Mouse (Mus musculus): ENCODE results near the gene Gcnt1. TPM values are rescaled to one million over a fixed set of nuclear protein-coding genes. Genes with fewer than 3 reads are reported as not detected.

Gene Gcnt1
- polyA plus RNA-seq, 1 experiment from 2014 or later, result 2.7 TPM

GRCm38 (mm10) chr19:17296081-17296480 is 76.6 kb downstream of the Gcnt1 start:
- no peak overlapping the region for H3K4me3 ChIP-seq (ENCODE audit: low read depth, low read length)
- no peaks in the 10 kb centered on the region for H3K9me3 ChIP-seq (ENCODE audit: low read length)
- H3K36me3 ChIP-seq (ENCODE audit: insufficient read depth, low read length), result no peaks in the 10 kb centered on the region
- H3K4me1 ChIP-seq (ENCODE audit: insufficient read depth, low read depth, low read length), result no peaks in the 10 kb centered on the region
- no peak overlapping the region for H3K27ac ChIP-seq (ENCODE audit: low read length)
- WGBS, result 50% methylated on average over 5 of the region's 5 CpGs
- H3K9ac ChIP-seq (replicated peaks; ENCODE audit: low read depth), result no peak overlapping the region
- ATAC-seq (no peak), DNase-seq (ENCODE audit: low spot score) (no peak)
- no peak overlapping the region for H3K4me2 ChIP-seq (replicated peaks; ENCODE audit: low read depth, low read length)
- H3K27me3 ChIP-seq (replicated peaks; ENCODE audit: insufficient read depth, low read length), result no peaks in the 10 kb centered on the region
- TF ChIP-seq EP300 (IDR thresholded peaks at IDR 0.05) (no peak), CTCF (IDR thresholded peaks at IDR 0.05) (no peak)

- TF ChIP-seq EP300 (IDR thresholded peaks at IDR 0.05) (no peak), CTCF (IDR thresholded peaks at IDR 0.05) (no peak)
- ATAC-seq, result no peak
- no peak overlapping the region for H3K4me3 ChIP-seq (ENCODE audit: low read depth, low read length)
- no peak overlapping the region for H3K27ac ChIP-seq (ENCODE audit: low read length)
- no peak for DNase-seq (ENCODE audit: low spot score)
- no peak overlapping the region for H3K9ac ChIP-seq (replicated peaks; ENCODE audit: low read depth)
- 65% methylated on average over 6 of the region's 6 CpGs for WGBS
- H3K9me3 ChIP-seq (ENCODE audit: low read length), result no peaks in the 10 kb centered on the region
- H3K4me1 ChIP-seq (ENCODE audit: insufficient read depth, low read depth, low read length), result no peaks in the 10 kb centered on the region
- H3K27me3 ChIP-seq (replicated peaks; ENCODE audit: insufficient read depth, low read length), result no peaks in the 10 kb centered on the region
- no peak overlapping the region for H3K4me2 ChIP-seq (replicated peaks; ENCODE audit: low read depth, low read length)
- H3K36me3 ChIP-seq (ENCODE audit: insufficient read depth, low read length), result no peaks in the 10 kb centered on the region
These were observed 77.4 kb downstream of the Gcnt1 start for GRCm38 (mm10) chr19:17295211-17295766.

GRCm38 (mm10) chr19:17294136-17294535 is 78.5 kb downstream of the Gcnt1 start:
- Histone ChIP-seq H3K4me2 (replicated peaks; ENCODE audit: low read depth, low read length) (no peak overlapping the region), H3K27me3 (replicated peaks; ENCODE audit: insufficient read depth, low read length) (no peaks in the 10 kb centered on the region), H3K9me3 (ENCODE audit: low read length) (no peaks in the 10 kb centered on the region), H3K27ac (ENCODE audit: low read length) (no peak overlapping the region), H3K4me3 (ENCODE audit: low read depth, low read length) (no peak overlapping the region), H3K4me1 (ENCODE audit: insufficient read depth, low read depth, low read length) (no peaks in the 10 kb centered on the region), H3K36me3 (ENCODE audit: insufficient read depth, low read length) (no peaks in the 10 kb centered on the region), H3K9ac (replicated peaks; ENCODE audit: low read depth) (no peak overlapping the region)
- TF ChIP-seq EP300 (IDR thresholded peaks at IDR 0.05) (no peak), CTCF (IDR thresholded peaks at IDR 0.05) (no peak)
- ATAC-seq (no peak), DNase-seq (ENCODE audit: low spot score) (no peak)
- WGBS, result 81% methylated on average over 5 of the region's 5 CpGs

- ATAC-seq (no peak), DNase-seq (ENCODE audit: low spot score) (peak; percentile 28)
- TF ChIP-seq EP300 (IDR thresholded peaks at IDR 0.05), result no peak
- no peak for TF ChIP-seq CTCF (IDR thresholded peaks at IDR 0.05)
- Histone ChIP-seq H3K9ac (replicated peaks; ENCODE audit: low read depth) (no peak overlapping the region), H3K4me3 (ENCODE audit: low read depth, low read length) (no peak overlapping the region), H3K27ac (ENCODE audit: low read length) (no peak overlapping the region), H3K4me1 (ENCODE audit: insufficient read depth, low read depth, low read length) (no peaks in the 10 kb centered on the region), H3K9me3 (ENCODE audit: low read length) (no peaks in the 10 kb centered on the region), H3K36me3 (ENCODE audit: insufficient read depth, low read length) (no peaks in the 10 kb centered on the region), H3K4me2 (replicated peaks; ENCODE audit: low read depth, low read length) (no peak overlapping the region), H3K27me3 (replicated peaks; ENCODE audit: insufficient read depth, low read length) (no peaks in the 10 kb centered on the region)
- WGBS, result 44% methylated on average over 6 of the region's 6 CpGs
These were observed 83.1 kb downstream of the Gcnt1 start for GRCm38 (mm10) chr19:17289526-17289925.

GRCm38 (mm10) chr19:17286004-17286403 is 86.6 kb downstream of the Gcnt1 start:
- H3K27me3 ChIP-seq (replicated peaks; ENCODE audit: insufficient read depth, low read length), result no peaks in the 10 kb centered on the region
- no peak overlapping the region for H3K27ac ChIP-seq (ENCODE audit: low read length)
- H3K9me3 ChIP-seq (ENCODE audit: low read length), result no peaks in the 10 kb centered on the region
- TF ChIP-seq CTCF (IDR thresholded peaks at IDR 0.05) (no peak), EP300 (IDR thresholded peaks at IDR 0.05) (no peak)
- no peaks in the 10 kb centered on the region for H3K4me1 ChIP-seq (ENCODE audit: insufficient read depth, low read depth, low read length)
- no peak overlapping the region for H3K4me2 ChIP-seq (replicated peaks; ENCODE audit: low read depth, low read length)
- H3K9ac ChIP-seq (replicated peaks; ENCODE audit: low read depth), result no peak overlapping the region
- WGBS, result 74% methylated on average over 7 of the region's 7 CpGs
- H3K36me3 ChIP-seq (ENCODE audit: insufficient read depth, low read length), result no peaks in the 10 kb centered on the region
- DNase-seq (ENCODE audit: low spot score), result no peak
- ATAC-seq, result no peak
- H3K4me3 ChIP-seq (ENCODE audit: low read depth, low read length), result no peak overlapping the region

GRCm38 (mm10) chr19:17283317-17283716 is 89.3 kb downstream of the Gcnt1 start:
- WGBS, result 36% methylated on average over 3 of the region's 3 CpGs
- H3K4me2 ChIP-seq (replicated peaks; ENCODE audit: low read depth, low read length), result no peak overlapping the region
- H3K4me3 ChIP-seq (ENCODE audit: low read depth, low read length), result no peak overlapping the region

More at GRCm38 (mm10) chr19:17283317-17283716, 89.3 kb downstream of the Gcnt1 start:
- no peak overlapping the region for H3K27ac ChIP-seq (ENCODE audit: low read length)
- no peaks in the 10 kb centered on the region for H3K27me3 ChIP-seq (replicated peaks; ENCODE audit: insufficient read depth, low read length)
- H3K9ac ChIP-seq (replicated peaks; ENCODE audit: low read depth), result no peak overlapping the region
- ATAC-seq, result no peak
- no peaks in the 10 kb centered on the region for H3K36me3 ChIP-seq (ENCODE audit: insufficient read depth, low read length)
- TF ChIP-seq CTCF (IDR thresholded peaks at IDR 0.05), result no peak
- no peak for TF ChIP-seq EP300 (IDR thresholded peaks at IDR 0.05)
- no peaks in the 10 kb centered on the region for H3K9me3 ChIP-seq (ENCODE audit: low read length)
- no peak for DNase-seq (ENCODE audit: low spot score)
- no peaks in the 10 kb centered on the region for H3K4me1 ChIP-seq (ENCODE audit: insufficient read depth, low read depth, low read length)
